ENCODE assay signal across 8 mouse cellular contexts in genomic region chr7:34647052-34647451, GRCm38 (mm10). TPM values are rescaled to one million over a fixed set of nuclear protein-coding genes. Genes with fewer than 3 reads are reported as not detected.
DNase-seq lines count a peak whose midpoint lies in the region; ATAC-seq and TF ChIP-seq lines count a peak whose summit lies in the region.
"Had no signal": no experiment of that assay in that cellular context is flagged by ENCODE, and none has a peak within 500 bp of the region (broad histone marks: within the 10 kb centered on the region; RNA-seq: fewer than 3 reads in every experiment).

No protein-coding gene starts in this region.

- 30% methylated on average over 9 of the region's 9 CpGs for WGBS in lung, adult 2 months

- TF ChIP-seq CTCF in lung, adult 2 months (IDR thresholded peaks at IDR 0.05; ENCODE audit: insufficient read depth, low read length) = no peak

- TF ChIP-seq POLR2A in lung, adult 2 months (IDR thresholded peaks at IDR 0.05; ENCODE audit: borderline replicate concordance, extremely low read depth, low read depth, low read length) = no peak

- intact Hi-C loops in left cerebral cortex, postnatal 25 days (cut with DNase I) = no loop called here

- no peaks in the 10 kb centered on the region for H3K4me1 ChIP-seq in lung, adult 2 months (ENCODE audit: control insufficient read depth, insufficient read depth, low read length)
- H3K4me1 ChIP-seq: liver, embryonic 13.5 days had no signal

- H3K4me3 ChIP-seq in lung, adult 2 months (replicated peaks; ENCODE audit: extremely low read depth, low read depth, low read length) = no peak overlapping the region
- H3K4me3 ChIP-seq: liver, embryonic 13.5 days had no signal

- peak; percentile 17 to 41 for DNase-seq in left cerebral cortex, postnatal 25 days (ENCODE audit: low spot score in 2 of 2)
- DNase-seq in left cerebral cortex, adult 8-10 months (ENCODE audit: low spot score in 2 of 2) = no peak
- DNase-seq in adrenal gland, postnatal 25 days = peak; percentile 85
- DNase-seq in cerebellum, postnatal 36 days = peak; percentile 63 to 67
- DNase-seq in lung, adult 2 months = peak; percentile 33
- DNase-seq: liver, embryonic 13.5 days had no signal

- ATAC-seq in activated CD4-positive, CD25-positive, alpha-beta regulatory T cell, adult 4 months = no peak
- ATAC-seq in inflammation-experienced regulatory T-cells, adult 6 months = no peak

RNA-seq across cellular contexts. Expression of gene Kctd15, which starts 9.5 kb away (rescaled TPM):
- total RNA-seq in left cerebral cortex, postnatal 25 days (2021) = 10 to 100 TPM; 14.6 TPM
- total RNA-seq in left cerebral cortex, adult 8-10 months (2022) = 10 to 100 TPM; 10.5 to 12.8 (median 11.6) TPM
- total RNA-seq in adrenal gland, postnatal 25 days (2021) = 9.4 and 9.7 TPM in 2 replicates
- 25.1 and 27.5 TPM in 2 replicates for polyA plus RNA-seq in lung, adult 2 months (2012; rRNA removed)
- not detected for polyA plus RNA-seq in activated CD4-positive, CD25-positive, alpha-beta regulatory T cell, adult 4 months (2017; shearing (Covaris generic))
- not detected for polyA plus RNA-seq in inflammation-experienced regulatory T-cells, adult 6 months (2017; shearing (Covaris generic))

Comparison
In these comparisons a context has a peak if more than half of its experiments do, and no peak if none do; other contexts are left out.
1. DNase-seq: peak in left cerebral cortex, postnatal 25 days (2 of 2), adrenal gland, postnatal 25 days (single experiment), cerebellum, postnatal 36 days (2 of 2) and lung, adult 2 months (single experiment); none in left cerebral cortex, adult 8-10 months (0 of 2).